Mouse (Mus musculus) cerebellum, postnatal 4 days (tissue): Measurements from ENCODE around the gene Ttf2.

Experiments used
- DNase-seq, 2 experiments: peaks; one replicate each; pipeline ENCODE4 v3.0.0; 2022; ENCODE audit warnings: low spot score in 2 of 2, mixed read lengths in 1 of 2

Ttf2 gene

DNA sequence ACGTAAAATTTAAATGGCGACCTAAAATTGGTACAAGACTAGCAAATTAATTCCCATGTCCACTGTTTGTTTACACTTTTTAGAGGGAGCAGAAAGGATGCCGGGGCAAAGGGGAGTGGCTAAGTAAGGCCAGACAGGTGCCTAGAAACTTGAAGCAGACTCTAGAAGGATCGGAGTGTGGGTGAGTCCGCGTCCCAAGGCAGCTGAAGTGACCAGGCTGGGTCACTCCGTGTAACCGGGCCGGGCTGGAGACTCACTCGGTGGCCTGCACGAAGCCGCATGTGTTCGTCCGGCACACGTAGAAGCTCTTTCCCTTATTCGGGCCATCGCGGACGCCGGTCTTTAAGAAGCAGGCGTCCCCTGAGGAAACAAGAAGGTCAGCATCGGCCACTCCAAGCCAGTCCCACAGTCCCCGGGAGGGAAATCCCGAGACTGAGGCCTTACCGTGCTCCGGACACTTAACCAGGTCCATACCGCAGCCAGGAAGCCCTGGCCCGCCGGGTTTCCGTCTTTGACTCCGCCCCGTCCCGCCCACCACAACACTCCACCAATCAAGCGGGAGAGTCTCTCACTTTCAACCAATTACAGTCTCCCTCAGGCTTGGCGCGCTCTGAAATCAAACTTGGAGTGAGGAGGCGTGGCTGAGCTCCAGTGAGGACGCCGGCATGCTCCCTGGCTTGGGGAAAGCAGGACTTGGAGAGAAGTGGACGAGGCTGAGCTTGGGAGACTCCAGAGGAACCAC is at the start of gene Ttf2:
Gene Ttf2 (minus strand): TSS at position 488 of the 742 bp plus-strand sequence.
- peak; percentile 87 to 94 for DNase-seq

DNA sequence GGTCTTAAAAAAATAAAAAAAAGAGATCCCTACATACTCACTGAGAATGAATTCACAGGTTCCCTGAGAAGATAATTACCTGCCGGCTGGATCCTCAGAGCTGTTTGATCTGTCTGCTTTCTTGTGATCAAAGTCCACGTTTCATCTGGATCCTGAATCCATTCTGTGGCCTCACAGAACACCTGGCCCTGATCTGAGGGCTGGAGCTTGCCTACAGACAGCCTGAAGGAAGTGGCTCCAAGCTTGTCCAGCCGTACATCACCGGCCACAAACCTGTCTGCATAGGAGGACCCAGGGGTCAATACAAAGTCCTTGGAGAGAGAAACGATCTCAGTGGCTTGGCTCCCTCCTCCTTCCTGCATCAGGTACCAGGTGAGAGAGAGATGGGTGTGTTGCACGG is 49.0 kb upstream of the Ttf2 start:
- DNase-seq, result no peak

DNA sequence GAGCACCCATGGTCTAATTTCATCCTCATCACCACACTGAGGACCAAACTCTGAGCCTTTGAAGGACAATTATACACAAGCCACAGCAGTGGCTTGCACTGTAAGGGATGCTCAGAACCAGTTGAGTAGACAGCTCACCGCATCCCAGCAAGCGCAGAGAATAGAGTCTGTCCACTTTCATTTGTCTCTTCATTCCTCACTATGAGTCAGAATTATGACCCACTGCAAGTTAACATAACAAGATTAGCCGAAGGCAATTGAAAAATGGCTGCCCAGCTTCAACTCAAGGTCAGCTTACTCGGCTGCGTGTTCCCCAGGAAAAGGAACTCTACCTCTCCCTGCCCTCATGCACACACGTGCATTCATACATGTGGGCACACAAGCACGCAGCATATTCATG is 46.6 kb upstream of the Ttf2 start:
- DNase-seq, result no peak

DNA sequence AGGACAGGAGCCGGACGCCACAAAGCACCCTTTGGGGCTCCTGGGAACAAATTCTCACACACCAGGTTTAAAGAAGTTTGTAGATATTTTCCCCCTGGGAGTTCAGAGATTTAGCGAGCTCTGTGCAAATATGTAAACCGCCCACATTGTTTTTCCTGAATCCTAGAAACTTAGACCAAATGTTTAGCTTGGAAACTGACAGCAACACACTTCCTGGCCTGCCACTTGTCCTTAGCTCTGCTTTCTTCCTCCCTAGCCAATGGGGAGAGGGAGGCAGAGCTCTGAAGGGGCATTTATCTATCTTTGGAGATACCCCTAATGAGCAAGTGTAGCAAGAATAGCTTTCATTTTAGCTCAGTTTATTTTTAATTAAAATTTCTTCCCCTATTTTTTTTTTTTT is 45.8 kb upstream of the Ttf2 start:
- no peak for DNase-seq

DNA sequence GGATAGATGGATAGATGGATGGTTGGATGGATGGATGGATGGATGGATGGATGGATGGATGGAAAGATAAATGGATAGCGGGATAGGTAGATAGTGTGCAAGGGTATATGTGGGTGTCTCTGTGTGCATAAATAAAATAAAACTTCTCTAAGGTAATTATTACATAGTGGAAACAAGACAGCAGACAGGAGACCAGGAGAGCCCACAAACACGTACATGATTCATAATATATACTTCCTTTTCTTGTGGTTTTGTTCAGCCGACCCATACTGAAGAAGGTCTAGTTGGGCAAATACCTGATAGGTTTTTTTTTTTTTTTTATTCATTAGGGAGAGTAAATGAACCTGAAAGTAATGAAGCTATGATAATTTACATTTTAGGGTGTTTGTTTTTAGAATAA is 44.1 kb upstream of the Ttf2 start:
- DNase-seq, result no peak

DNA sequence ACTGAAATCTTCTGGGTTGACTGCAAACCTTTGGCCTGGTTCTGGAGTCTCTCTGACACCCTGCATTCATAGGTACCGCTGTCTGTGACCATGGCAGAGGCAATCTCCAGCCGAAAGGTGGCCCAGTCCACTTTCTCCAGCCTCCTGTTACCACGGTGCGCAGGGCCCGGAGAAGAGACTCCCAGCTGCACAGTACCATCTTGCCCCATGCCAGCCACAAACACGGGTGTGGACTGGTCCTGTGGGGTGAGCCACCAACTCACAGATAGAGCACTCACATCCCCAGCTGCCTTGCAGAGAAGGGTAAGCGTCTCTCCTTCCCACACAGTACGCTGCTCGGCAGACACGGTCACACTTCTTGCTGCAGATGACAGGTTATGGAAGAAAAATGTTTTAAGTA is 43.5 kb upstream of the Ttf2 start:
- no peak for DNase-seq

DNA sequence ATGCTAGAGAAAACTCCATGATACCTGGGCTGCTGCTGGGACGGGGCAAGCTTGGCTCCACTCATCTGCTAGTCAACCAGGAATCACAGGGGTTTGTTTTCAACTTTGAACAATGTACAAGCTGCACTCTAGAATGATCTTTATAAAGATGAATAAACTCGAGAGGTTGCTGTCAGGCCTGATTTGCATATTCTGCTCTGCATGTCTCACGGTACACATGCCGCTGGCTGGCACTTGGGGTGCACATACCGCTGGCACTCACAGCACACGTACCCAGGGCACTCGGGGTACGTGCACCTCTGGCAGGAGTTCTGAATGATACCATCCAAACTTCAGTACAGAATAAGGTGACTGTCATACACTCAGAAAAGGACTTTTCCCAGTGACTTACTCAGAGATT is 43.1 kb upstream of the Ttf2 start:
- no peak for DNase-seq

DNA sequence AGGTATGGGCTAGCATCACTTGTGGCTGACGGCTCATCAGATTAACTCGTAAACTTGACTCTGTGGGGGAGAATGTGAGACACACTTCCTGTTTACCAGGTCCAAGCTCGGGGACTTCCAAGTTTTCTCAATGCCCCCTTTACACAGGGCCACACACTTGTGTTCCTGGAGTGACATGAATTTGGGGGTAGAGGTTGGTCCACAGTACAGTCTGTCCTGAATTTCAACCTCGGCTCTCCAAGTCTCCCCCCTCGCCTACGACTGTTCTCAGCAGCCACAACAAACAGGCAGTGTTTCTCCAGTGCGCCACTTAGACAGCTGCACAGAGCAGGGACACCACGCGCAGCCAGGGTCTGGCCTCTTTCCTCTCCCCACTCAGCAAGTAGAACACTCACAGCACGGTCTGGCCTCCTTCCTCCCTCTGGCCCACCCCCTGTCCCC is 42.7 kb upstream of the Ttf2 start:
- no peak for DNase-seq

DNA sequence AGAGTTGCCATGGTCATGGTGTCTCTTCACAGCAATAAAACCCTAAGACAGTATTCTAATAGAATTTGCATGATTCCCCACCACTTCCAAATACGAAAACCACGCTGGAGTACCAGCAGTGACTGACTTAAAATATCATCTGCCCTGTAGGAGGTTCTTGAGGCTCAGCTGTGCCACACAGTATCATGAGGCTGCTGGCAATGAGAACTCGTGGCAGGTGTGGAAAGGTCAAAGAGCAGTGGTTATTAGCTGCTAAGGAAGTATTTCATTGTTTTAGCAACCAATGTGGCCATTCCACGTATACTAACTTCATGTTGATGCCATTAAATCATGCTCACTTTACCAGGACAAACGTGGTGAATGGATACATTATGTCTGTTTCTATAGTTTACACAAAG is 41.7 kb upstream of the Ttf2 start:
- no peak for DNase-seq

DNA sequence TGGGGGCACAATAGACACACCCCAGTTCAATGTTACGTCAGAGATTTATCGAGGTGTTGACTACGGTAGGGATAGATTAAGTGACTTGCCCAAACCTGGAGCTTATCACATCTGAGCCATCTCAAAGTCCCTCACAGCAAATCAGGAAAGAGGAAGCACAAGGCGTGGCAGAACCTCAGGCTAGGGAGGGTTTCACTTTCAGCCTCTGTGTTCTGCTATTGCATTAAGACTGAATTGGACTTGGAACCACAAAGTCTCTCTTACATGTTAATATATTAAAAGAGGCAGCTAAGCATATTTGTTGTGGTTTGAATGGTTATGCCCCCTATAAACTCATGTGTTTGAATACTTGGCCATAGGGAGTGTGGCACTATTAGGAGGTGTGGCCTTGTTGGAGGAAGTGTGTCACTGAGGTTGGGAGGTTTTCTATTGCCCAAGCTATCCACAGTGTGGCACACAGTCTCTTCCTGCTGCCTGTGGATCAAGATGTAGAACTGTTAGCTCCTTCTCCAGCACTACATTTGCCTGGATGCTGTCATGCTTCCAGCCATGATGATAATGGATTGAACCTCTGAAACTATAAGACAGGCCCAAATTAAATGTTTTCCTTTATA is 41.2 kb upstream of the Ttf2 start:
- no peak for DNase-seq

DNA sequence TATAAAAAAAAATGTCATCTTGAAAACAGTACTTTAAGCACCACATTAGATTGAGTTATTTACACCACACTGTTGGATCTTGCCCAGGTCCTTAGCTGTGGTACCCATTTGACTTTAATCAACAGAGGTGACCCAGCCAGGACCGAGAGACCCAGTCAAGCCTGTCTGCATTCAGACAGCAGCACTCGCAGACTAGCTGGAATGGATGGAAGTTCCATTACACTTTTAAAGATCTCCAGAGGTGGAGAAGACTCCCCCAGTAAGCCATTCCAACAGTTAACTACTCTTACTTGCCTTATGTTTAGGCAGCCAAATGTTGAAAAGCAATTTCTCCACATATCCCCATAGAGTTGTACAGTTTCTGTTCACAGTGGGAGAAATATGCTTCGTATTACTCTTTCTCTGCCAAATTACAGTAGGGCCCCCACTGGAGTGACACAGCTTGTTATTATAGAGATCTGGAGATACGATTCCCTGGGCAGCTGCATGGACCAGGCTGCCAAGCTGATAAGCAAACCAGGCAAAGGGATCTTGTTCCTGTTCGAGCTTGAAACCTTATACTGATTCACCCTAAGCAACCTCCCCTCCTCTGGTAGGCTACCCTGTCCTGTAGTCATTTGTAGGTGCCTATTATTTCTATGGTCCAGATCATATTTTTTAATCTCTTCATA is 37.8 kb upstream of the Ttf2 start:
- no peak for DNase-seq

DNA sequence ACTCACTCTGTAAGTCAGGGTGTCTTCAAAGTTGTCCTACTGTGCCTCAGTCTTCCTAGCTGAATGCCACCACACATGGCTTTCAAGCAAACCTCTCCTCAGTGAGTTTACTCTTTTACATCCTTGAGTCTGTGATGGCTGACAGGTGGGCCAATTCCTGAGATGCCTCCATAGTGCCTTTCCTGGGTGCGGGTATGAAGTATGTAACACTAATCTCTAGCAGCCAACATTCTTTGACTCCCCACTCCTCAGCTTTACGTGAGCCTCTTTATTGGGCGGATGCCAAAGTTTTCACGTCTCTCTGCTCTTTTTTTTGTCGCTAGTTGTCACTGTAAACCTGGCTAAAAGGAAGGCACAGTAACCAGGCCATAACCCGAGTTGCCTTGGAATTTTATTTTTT is 35.9 kb upstream of the Ttf2 start:
- no peak for DNase-seq

DNA sequence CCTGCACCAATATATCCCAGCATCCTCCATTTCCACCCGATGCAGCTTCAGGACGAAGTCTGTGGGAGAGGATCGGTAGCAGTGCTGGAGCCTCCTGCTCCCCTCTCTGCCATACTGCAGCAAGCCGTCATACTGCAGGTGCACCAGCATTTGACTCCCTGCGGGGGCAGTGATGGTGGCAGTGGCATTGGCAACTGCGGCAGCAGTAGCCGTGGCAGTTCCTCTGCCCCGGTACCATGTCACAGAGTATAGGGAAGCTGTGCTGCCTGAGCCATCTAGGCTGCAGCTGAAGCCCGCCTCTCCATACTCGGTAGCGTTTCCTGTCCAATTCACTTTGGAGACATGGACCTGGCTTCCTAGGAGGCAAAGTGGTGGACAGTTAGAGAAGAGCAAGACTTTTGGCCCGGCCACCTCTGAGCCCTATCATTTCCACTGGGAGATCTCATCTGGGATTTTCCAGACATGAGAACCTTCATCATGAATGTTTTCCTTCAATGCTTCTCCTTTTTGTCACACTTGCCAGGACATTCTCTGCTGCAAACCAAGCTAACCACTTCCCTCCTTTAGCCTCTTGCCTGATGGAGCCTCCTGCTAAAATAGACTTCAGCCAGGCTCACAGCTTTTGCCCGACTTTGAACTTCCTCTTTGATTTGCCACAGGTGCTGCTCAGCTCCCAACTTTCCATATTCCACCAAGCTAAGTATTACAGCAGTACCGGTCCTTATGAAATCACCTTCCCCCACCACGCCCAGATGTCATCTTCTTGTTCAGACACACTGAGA is 34.3 kb upstream of the Ttf2 start:
- no peak for DNase-seq

DNA sequence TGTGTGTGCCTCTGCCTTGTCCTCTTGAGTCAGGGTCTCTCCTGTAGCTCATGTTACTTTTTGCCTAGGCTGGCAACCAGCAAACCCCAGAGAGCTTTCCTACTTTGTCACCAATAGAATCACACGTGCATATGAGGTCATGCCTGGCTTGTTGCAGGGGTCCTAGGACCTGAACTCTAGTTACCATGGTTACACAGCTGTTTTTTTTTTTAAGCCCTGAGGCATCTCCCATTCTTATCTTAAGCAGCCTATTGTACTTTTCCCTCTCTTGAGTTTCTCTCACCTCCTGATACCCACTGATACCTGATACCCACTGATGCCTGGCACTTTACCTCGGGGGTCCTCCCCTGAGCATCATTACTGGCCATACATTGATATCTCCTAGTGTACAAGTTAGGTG is 30.3 kb upstream of the Ttf2 start:
- DNase-seq, result no peak

DNA sequence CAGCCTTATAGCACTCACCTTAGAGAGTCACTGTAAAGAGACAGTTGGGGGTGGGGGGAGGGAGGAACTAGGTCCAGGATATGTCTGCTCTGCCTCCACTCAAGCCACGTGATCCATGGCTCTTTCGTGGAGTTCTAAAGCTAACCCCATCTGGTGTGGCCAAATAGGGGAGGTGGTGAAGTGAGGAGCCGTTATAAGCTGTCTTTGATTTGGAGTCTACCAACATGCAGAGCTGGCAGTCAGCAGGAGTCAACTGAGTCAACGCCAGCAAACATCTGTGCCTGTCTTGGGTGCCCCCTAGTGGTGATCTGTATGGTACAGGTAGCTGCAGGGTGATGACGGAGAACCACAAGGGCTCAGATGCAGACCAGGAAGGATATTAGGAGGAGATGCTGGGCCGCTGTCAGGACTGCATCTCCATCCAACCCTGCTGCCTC is 29.5 kb upstream of the Ttf2 start:
- DNase-seq, result peak; percentile 49 to 74

DNA sequence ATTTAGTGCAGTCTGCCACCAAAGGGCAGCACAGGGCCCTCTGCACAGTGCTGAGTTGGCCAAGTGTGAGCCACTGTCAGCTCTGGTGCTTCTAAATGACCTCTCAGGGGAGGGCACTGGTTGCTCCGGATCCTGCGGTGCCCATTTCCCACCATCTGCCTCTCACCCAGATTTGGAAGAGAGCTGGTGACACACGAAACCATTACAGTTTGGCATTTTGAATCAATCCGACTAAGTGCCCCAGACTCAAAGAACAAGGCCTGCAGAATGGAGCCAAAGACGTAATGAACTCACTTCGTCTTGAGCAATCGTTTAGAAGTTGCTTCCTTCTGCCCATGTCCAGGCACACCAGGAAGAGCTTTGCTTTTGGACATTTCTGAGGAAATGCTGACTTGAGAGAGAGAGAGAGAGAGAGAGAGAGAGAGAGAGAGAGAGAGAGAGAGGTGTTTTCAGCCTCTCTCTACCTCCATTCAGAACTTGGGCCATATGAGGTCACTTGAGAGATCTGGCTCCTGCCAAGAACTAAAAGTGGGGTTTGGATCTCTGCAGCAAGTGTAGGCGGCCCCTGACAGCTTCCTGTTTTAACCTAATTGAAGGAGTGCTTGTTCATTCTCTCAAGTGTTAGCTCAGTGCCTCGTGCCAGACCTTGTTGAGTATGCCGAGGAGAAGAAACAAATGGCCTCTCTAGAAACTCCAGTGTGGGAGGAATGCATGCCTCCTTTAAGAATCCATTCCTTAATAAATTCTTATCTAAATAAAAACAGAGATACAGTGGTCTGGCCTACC is 28.5 kb upstream of the Ttf2 start:
- DNase-seq, result no peak

DNA sequence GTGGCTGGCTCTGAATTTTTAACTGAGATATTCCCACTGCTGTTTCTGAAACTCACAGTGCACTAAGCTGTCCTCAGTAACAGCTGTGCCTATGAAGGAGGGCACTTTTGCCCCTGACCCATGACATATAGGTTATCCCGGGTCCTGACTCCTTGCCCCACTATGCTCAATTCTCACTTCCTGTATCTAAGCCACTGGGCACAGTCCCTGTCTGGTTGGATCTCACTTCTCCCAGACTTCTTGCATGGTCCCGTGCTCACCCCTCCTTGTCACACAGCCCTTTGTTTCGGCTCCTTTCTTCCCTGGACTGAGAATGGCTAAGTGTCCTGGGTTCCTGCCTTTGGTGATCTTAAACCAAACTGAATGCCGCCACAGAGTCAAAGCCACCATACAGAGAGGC is 24.8 kb upstream of the Ttf2 start:
- no peak for DNase-seq

DNA sequence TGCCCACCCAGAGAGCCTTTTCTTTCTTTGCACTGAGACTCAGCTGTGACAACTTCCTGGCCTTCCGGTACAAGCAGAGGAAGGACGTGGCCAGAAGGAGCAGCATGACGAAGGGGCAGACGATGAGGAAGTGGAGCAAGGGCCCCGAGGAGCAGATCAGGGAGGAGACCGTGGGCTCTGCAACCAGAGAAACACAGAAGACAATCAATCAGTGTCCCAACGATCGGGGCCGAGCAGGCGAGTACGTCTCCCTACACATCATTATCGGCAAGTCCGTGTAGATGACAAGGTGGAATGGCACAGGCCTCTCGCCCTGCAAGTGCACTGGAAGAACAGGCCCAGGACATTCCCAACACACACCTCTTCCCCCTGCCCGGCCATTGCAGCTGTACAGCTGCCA is 24.3 kb upstream of the Ttf2 start:
- DNase-seq, result no peak

DNA sequence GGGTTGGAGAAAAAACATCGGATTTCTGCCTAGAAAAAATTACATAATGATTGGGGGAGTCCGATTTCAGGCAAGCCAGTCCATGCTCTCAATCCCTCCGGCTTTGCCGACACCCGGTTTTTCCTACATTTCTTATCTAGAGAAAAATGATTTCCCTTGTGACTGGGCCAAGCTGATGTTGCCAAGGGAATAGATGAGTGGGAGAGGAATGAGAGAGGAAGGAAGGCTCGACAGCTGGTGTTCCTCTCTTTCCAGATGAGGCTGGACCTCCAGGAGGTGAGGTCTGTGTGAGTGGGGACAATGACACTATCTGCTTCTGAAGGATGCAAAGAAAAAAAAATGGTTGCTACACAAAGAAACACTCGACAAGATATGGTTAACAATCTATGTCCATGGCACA is 23.7 kb upstream of the Ttf2 start:
- DNase-seq, result no peak

DNA sequence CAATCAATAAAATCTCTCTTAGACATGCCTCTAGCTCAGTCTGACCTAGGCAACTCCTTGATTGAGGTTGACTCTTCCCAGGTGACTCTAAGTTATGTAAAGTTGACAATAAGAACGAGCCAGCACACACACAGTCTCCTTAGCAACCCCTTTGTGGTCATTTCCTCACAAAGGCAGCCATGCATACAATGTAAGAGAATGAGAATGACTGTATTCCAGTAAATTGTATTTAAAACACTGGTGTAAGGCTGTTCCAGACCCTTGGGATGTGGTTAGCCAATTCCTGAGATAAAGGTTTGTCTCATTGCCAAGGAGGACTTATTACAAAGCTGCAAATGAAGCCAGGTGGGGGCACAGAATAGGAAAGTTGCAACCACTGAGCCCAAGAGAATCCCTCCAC is 20.8 kb upstream of the Ttf2 start:
- no peak for DNase-seq

DNA sequence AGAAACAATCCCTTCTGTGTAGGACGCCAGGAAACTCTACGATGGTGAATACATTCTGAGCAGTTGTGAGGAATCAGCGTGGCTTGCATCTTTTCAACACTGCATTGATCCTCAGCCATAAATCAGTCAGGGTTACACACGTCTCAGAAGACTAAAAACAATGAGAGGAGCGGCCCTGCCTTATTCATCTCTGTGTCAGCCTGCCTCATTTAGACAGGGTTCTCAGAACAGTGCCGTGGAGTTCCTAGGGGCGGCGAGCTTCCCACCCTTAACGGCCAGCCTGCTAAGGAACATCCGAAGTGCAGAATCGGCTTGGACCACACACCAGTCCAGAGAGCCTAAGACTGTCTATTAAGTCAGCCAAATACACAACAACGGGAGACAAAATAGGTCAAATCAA is 20.0 kb upstream of the Ttf2 start:
- DNase-seq, result peak in 1 of 2 experiments; percentile 24

DNA sequence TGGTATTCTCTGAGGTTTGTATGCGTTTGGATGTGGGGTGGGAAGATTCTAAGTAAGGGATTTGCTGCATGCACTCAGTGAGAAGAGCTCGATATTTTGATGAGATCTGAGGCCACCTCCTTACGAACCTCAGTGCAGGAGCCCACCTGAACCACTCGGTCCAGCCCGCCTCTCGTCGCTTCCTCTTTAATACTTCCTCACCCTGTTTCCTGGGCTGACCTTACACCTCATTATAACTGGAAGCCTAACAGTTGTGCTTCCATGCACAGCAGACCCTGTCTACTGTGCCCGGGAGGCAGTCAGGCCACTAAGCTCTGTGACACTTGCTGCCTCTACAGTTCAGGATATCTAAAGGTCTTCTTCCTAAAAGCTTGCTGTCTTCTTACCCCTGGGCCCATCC is 9.8 kb upstream of the Ttf2 start:
- DNase-seq, result no peak
